Mouse (Mus musculus) spleen, postnatal 4 days (tissue): ENCODE measurements around the gene Krtap6-5.
"Not testable (repeated sequence)": the region's sequence is repeated elsewhere in the genome, so short reads cannot be mapped to it uniquely, and the experiment has no call there.

Experiments used
- DNase-seq, 2 experiments: peaks; one replicate each; pipeline ENCODE4 v3.0.0; 2022; ENCODE audit warnings: low spot score in 2 of 2

Krtap6-5 gene

GRCm38 (mm10) chr16:89047783-89048182, at the start of gene Krtap6-5:
TSS of gene Krtap6-5 (minus strand) at chr16:89047883.
- DNase-seq: no peak

DNA sequence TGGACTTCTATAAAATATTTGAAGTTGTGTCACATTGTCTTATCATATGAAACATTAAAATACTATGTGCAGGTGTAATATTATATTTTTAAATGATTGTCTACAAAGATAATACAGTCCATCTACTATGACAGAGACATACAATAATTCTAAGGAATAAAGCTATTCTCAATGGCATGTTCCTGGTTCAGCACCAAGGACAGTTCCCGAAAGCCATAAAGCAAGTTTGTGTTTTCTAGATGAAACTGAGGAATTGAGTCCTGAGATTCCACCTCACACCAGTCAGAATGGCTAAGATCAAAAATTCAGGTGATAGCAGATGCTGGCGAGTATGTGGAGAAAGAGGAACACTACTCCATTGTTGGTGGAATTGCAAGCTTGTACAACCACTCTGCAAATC, 23.4 kb upstream of the Krtap6-5 start:
- DNase-seq: not testable (repeated sequence)

- DNase-seq: not testable (repeated sequence)
These were observed 16.2 kb upstream of the Krtap6-5 start, which contains the start of gene 1110025L11Rik for GRCm38 (mm10) chr16:89063902-89064301. TSS of gene 1110025L11Rik (minus strand) at chr16:89064002.

- DNase-seq: not testable (repeated sequence)
These were observed 6.3 kb downstream of the Krtap6-5 start, which contains the start of gene Gm10228 for GRCm38 (mm10) chr16:89041372-89041771. TSS of gene Gm10228 (minus strand) at chr16:89041472.

GRCm38 (mm10) chr16:89031399-89031798, 16.3 kb downstream of the Krtap6-5 start, which contains the start of gene Krtap6-1:
TSS of gene Krtap6-1 (plus strand) at chr16:89031699.
- DNase-seq: not testable (repeated sequence)

DNA sequence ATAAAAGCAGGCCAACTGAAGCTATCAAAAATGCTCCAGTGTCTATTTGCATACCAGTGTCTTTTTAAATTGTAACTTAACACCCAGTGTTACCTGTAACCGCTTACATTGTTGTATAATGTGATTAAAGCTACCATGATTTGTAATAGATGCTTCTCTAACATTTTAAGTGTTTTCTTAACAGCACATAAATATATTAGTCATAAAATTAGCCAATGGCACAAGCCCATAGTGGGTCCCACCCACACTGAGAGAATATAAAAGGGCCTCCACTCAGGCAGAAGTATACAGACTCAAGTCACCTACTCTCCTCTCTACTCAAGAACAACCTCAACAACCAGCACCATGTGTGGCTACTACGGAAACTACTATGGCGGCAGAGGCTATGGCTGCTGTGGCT, 32.7 kb downstream of the Krtap6-5 start, which contains the start of gene Gm10229:
Gene Gm10229 (plus strand): TSS at position 301 of the 400 bp plus-strand sequence.
- DNase-seq: not testable (repeated sequence)

DNA sequence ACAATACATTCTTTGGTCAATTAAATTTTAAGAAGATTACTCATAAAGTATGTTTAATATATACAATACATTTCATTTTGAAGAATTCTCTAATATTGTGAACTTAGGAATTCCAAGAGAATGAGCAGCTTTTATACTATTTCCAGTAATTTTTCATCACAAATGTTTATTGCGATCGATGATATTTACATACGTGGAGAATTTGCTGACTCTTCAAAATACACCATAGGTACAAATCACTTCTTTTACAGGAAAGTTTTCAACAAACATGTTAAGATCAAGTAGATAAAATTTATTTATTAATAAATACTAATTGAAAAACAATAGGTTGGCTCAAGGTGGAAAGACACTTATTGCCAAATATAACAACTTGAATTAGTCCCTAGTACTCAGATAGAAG, 33.7 kb downstream of the Krtap6-5 start:
- no peak for DNase-seq

DNA sequence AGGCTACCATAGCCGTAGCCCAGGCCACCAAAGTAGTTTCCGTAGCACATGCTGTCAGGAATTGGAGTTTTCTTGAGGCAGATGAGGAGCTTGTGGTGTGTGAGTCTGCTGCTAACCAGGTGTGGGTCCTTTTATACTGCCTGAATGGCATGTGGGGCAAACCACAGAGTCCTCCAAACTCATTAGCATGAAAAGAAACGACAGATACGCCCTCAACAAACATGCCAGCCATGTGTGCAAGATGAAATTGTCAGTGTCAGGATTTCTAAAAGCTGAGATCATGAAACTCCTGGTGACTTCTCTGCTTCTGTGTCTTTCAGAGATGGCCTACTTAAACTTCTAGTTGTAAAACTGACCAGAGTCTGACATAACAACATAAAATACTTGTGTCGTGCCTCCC, 37.0 kb downstream of the Krtap6-5 start, which contains the start of gene Krtap22-2:
Gene Krtap22-2 (minus strand): TSS at position 101 of the 400 bp plus-strand sequence.
- DNase-seq: no peak
